Mouse (Mus musculus) G1E (cell line): ENCODE measurements around the gene Mrto4.

Experiments used
- CTCF ChIP-seq: IDR thresholded peaks from 2 replicates; pipeline ENCODE4 v1.5.1; 2012; ENCODE audit warnings: low read depth, low read length, inconsistent platforms, mixed read lengths
- GATA1 ChIP-seq: IDR thresholded peaks from 2 replicates; pipeline ENCODE4 v1.6.1; 2012; ENCODE audit warnings: borderline replicate concordance, low read length, inconsistent platforms, mixed read lengths
- POLR2AphosphoS5 ChIP-seq: IDR thresholded peaks from 2 replicates; pipeline ENCODE4 v1.6.1; 2012; ENCODE audit warnings: low read depth, low read length, inconsistent platforms; ENCODE audit not compliant: insufficient replicate concordance
- TAL1 ChIP-seq: conservative IDR thresholded peaks from 2 replicates; pipeline ENCODE4 v1.6.1; 2012; ENCODE audit warnings: low read depth, low read length, inconsistent platforms, mixed read lengths

- TF ChIP-seq CTCF (no peak), GATA1 (no peak), TAL1 (no peak), POLR2AphosphoS5 (no peak)
Observed at GRCm38 (mm10) chr4:139357211-139357610, 4.8 kb upstream of the Mrto4 start.
